Mouse (Mus musculus): Measurements from ENCODE around the gene Dnajc13. TPM values are rescaled to one million over a fixed set of nuclear protein-coding genes. Genes with fewer than 3 reads are reported as not detected.

Gene Dnajc13
- total and polyA plus RNA-seq, 3 experiments: 24.1 to 59.0 (median 31.1) TPM

DNA sequence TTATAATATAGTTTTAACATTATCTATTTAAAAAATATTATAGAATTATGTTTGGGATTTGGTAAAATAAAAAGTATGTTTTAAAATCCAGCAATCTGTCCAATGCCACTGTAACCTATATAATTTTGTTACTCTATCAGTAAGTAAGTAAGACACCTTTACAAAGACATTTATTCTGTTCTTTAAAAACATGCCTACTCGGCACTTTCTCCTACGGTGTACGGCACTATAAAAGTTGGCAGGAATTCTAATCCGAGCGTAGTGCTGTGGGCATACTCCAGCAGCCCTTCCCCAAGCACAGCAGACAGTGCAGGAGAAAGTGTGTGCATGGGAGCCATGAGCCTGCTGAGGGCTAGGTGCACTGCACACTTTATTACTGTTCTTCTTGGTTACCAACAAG lies 75.7 kb downstream of the Dnajc13 start:
- TF ChIP-seq NELFE (IDR thresholded peaks at IDR 0.05; ENCODE audit: low read depth, low read length): no peak
- peak; percentile 68 for TF ChIP-seq MAFK (IDR thresholded peaks at IDR 0.05; ENCODE audit: borderline replicate concordance, low read depth, low read length)

DNA sequence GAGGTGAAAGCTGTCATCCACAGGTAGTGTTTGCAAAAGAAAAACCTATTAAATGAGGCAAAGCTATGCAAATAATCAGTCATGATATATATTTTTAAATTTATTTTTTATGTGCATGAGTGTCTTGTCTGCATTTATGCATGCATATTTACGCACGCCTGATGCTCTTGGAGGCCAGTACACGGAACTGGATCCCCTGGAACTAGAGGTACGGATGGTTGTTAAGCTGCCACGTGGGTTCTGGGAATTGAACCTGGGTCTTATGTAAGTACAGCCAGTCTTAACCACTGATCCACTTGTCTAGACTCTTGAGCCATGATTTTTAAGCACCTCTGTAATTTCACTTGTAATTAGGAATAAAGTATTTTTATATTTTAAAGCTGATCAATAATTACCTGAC lies 79.5 kb downstream of the Dnajc13 start:
- TF ChIP-seq E2F4 (IDR thresholded peaks at IDR 0.05; ENCODE audit: borderline replicate concordance, low read depth, low read length) (no peak), MXI1 (IDR thresholded peaks at IDR 0.05; ENCODE audit: low read depth, low read length) (no peak), RCOR1 (IDR thresholded peaks at IDR 0.05; ENCODE audit: low read depth, low read length) (no peak), SMC3 (IDR thresholded peaks at IDR 0.05; ENCODE audit: low read depth, low read length) (no peak), ZKSCAN1 (IDR thresholded peaks at IDR 0.05; ENCODE audit: low read depth, low read length) (no peak), POLR2AphosphoS2 (IDR thresholded peaks at IDR 0.05; ENCODE audit: low read length) (no peak), CHD2 (IDR thresholded peaks at IDR 0.05; ENCODE audit: low read length) (no peak), EP300 (IDR thresholded peaks at IDR 0.05; ENCODE audit: low read depth in 1 of 2, low read length in 2 of 2) (no peak), KAT2A (conservative IDR thresholded peaks at IDR 0.05; ENCODE audit: low read depth, low read length) (no peak), ZNF384 (IDR thresholded peaks at IDR 0.05; ENCODE audit: low read depth, low read length) (no peak), ZC3H11A (IDR thresholded peaks at IDR 0.05; ENCODE audit: low read depth, low read length) (no peak), ELF1 (IDR thresholded peaks at IDR 0.05; ENCODE audit: low read depth, low read length) (no peak), MAX (IDR thresholded peaks at IDR 0.05; ENCODE audit: low read length) (no peak), MEF2A (IDR thresholded peaks at IDR 0.05; ENCODE audit: extremely low read depth, insufficient replicate concordance, low read depth, low read length, poor library complexity, severe bottlenecking) (no peak), SIN3A (IDR thresholded peaks at IDR 0.05; ENCODE audit: low read length) (no peak), CTCF (IDR thresholded peaks at IDR 0.05 in 2 of 3, conservative IDR thresholded peaks at IDR 0.05 in 1 of 3; ENCODE audit: control insufficient read depth in 1 of 3, insufficient read depth in 1 of 3, low read depth in 2 of 3, low read length in 3 of 3, poor library complexity in 1 of 3, severe bottlenecking in 1 of 3) (no peak)
- Histone ChIP-seq H3K36me3 (ENCODE audit: control insufficient read depth in 1 of 2, insufficient read depth in 2 of 2, low read length in 2 of 2) (peaks cover 0 to 8% of the 10 kb centered on the region in 2 experiments; a peak in 2 of 4 replicates), H3K27me3 (ENCODE audit: control insufficient read depth in 1 of 2, insufficient read depth in 2 of 2, low read length in 2 of 2) (no peaks in the 10 kb centered on the region), H3K4me3 (ENCODE audit: control insufficient read depth in 1 of 2, insufficient read depth in 1 of 2, low read depth in 2 of 2, low read length in 2 of 2) (no peak overlapping the region), H3K4me1 (ENCODE audit: control insufficient read depth in 1 of 2, insufficient read depth in 2 of 2, low read length in 2 of 2) (no peaks in the 10 kb centered on the region), H3K27ac (ENCODE audit: control insufficient read depth, low read depth, low read length) (no peak overlapping the region), H3K9me3 (replicated peaks; ENCODE audit: insufficient read depth, low read length) (no peaks in the 10 kb centered on the region), H3K79me2 (ENCODE audit: control insufficient read depth, insufficient read depth, low read length, poor library complexity) (no peaks in the 10 kb centered on the region), H3K9ac (ENCODE audit: control insufficient read depth, low read depth, low read length, poor library complexity, severe bottlenecking) (no peak overlapping the region)
- no peak for DNase-seq (ENCODE audit: low read depth, low spot score)

More for the DNA sequence above, 75.7 kb downstream of the Dnajc13 start:
- H3K9ac ChIP-seq (ENCODE audit: control insufficient read depth, low read depth, low read length, poor library complexity, severe bottlenecking): no peak overlapping the region
- H3K4me3 ChIP-seq (ENCODE audit: control insufficient read depth in 1 of 2, insufficient read depth in 1 of 2, low read depth in 2 of 2, low read length in 2 of 2): no peak overlapping the region
- no peak overlapping the region for H3K27ac ChIP-seq (ENCODE audit: control insufficient read depth, low read depth, low read length)
- H3K79me2 ChIP-seq (ENCODE audit: control insufficient read depth, insufficient read depth, low read length, poor library complexity): no peaks in the 10 kb centered on the region
- no peaks in the 10 kb centered on the region for H3K27me3 ChIP-seq (ENCODE audit: control insufficient read depth in 1 of 2, insufficient read depth in 2 of 2, low read length in 2 of 2)
- no peaks in the 10 kb centered on the region for H3K9me3 ChIP-seq (replicated peaks; ENCODE audit: insufficient read depth, low read length)
- H3K4me1 ChIP-seq (ENCODE audit: control insufficient read depth in 1 of 2, insufficient read depth in 2 of 2, low read length in 2 of 2): no peaks in the 10 kb centered on the region
- H3K36me3 ChIP-seq (ENCODE audit: control insufficient read depth in 1 of 2, insufficient read depth in 2 of 2, low read length in 2 of 2): peaks cover 0 to 19% of the 10 kb centered on the region in 2 experiments; a peak in 2 of 4 replicates
- DNase-seq (ENCODE audit: low read depth, low spot score): no peak
